Mouse (Mus musculus): ENCODE data around the gene Ranbp3l.

Gene Ranbp3l

DNA sequence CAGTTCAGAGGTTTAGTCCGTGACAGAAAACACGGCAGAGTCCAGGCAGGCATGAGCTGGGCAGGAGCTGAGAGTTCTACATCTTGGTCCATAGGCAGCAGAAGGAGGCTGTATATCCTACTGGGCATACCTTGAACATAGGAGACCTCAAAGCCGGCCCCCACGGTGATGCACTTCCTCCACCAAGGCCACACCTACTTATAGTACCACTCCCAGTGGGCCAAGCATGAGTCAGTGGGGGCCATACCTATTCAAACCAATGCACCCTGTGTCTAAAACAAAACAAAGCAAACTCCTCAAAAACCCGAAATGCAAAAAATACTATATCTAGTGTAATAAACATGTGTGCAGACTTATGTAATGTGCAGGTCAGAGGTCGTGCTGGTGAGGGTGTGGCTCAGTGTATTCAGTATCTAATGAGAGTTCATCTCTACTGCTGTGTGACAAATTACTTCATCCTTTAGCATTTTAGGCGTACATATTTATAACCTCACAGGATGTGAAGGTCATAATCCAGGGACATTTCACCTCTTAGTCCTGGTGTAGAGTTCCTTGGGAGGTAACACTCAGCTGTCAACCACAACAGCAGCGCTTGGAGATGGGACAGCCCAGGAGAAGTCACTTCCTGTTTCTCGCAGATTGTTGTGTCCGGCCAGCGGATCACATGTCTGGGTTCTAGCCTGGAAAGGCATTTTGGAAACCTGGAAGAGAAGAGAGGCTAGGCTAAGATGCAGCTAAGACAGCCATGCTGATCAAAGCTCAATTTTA lies 126.0 kb downstream of the Ranbp3l start:
- no peak for DNase-seq (ENCODE audit: inconsistent ontology term)

DNA sequence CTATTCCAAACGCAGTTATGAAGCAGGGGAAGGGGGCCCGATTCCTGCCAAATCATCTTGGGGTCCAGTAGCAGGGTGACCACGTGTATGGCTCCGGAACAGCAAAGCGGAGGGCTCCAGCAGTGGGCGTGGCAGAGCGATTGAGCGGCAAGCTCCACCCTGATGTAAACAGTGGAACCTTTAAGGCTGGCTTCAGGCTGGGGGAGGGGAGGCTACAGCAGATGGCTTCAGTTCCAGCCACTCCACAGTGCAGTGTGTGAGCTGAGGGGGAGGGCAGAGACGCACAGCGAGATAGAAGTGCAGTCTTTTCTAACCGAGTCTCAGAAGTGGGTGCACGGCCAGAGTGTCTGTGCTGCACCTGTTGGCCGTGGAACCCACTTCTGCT lies 126.6 kb downstream of the Ranbp3l start:
- no peak for DNase-seq (ENCODE audit: inconsistent ontology term)

DNA sequence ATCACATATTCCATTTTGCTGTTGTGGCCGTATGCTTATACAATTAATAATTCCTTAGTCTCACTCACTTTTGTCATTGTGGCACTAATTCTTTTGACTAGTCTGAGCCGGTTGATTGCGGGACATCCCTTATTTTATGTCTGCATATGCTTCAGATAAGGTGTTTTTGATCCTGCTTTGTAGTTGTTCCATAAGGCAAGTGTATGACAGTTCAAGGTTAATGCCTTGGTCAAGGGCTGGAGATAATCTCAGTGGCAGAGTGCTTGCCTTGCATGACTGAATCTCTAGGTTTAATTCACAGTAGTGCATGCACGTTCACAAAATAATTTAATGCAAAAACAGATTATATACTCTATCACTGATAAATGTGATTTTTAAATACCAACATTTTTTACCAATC lies 129.1 kb downstream of the Ranbp3l start:
- DNase-seq (ENCODE audit: inconsistent ontology term): no peak

DNA sequence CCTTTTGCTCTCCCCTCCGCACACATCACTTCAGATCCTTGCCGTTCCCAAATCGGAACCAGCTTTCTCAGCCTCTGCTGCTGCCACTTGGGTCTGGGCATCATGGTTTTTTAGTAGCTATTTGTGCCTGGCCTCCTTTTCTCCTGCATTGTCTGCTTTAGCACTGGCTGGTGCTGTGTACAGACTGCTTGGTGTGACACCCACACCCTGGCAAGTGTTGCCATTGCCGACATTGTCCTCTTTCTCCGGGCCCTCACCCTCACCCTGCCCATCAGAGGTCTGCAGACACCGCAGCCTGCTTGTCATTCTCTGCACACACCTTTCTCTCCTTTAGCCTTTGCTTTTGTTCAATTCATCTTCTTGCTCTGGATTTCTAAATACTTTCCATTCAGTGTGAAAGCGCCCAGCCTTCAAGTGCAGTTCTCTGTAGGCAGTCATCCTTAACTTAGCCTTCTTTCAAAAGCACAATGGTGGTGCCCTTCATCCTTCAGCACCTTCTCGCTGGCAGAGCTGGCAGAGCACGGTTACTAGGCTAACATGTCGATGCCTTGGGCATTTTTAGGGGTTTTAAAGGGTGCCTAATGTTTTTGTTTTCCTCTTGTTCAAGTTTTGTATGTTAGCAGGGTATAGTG lies 132.8 kb downstream of the Ranbp3l start:
- no peak for DNase-seq (ENCODE audit: inconsistent ontology term)

DNA sequence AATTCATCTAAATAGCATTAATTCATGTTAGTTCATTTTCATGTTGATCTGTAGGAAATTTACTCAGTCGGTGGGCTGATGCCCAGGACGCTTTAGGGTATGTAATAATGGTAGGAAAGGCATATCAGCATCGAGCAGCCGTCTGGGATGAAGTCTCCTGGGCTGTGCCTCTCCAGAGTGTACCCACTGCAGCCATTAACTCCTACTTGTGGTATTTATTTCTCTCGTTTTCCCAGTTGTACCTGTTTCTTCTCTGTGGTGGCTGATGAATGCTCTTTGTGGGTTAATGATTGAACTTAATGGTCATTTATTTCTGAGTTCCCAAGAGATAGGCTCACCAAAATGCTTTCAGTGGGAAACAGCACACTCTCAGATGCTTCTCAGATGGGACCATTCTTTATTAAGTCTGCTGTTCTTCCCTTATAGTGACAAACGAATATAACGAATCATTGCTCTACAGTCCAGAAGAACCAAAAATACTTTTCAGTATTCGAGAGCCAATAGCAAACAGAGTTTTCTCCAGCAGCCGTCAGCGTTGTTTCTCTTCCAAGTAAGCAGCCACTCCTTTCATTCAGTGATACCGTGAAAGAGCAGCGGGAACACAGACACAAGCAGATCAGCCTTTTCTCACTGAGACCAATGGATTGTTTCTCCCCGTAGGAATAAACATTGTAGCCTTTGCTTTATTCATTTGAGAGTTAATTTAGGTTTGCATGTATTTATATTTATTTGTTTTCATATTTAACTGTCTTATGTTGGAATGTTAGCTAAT lies 138.7 kb downstream of the Ranbp3l start:
- DNase-seq (ENCODE audit: inconsistent ontology term): no peak

DNA sequence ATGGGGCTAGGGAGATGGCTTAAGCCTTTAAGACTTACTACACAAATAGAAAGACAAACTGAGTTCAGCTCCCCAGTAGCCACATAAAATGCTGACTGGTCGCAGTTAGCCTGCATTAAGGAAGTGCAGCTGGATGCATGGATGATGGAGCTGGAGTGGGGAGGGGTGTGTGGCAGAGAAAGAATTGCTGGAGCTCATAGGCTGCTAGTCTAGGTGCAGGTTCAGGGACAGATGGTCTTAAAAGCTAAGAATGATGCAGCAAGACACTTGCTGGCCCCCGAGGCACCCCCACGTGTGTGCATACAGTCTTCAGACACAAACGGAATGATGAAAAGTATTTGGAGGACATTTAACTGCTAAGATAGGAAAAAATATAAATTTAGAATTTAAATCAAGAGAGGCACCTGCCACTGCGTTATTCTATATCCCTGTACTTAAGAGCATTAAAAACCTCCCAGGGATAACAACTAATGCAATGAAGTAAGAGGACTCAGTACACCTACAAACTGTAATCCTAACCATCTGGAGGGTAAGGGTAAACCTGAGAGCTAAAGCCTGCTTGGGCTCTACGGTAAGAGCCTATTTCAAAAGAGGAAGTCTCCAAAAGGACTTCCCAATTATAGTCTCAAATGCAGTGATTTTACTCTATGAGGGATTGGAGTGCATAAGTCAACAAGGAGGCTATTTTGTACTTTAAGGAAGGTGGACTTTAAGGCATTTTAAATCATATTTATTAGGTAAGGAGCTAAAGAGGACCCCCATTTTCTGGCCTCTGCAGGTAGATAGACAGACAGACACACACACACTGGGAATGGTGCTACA lies 143.0 kb downstream of the Ranbp3l start:
- DNase-seq (ENCODE audit: inconsistent ontology term): no peak

DNA sequence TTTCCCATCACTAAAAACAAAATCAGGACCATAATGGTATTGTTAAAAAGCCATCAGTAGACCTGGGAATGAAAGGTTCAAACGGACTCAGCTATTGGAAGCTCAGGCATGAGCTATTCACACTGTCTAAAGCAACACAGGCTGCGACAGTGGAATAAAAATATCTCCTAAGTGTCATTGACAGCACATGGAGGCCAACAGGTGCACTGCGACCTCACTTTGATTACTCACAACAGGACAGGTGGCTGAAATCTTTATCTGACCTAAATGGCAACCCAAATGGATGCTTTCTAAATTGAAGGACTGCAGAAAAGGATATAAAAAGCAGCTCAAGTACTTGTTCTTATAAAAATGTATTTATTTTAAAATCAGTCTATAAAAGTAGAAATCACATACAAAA lies 143.9 kb downstream of the Ranbp3l start:
- DNase-seq (ENCODE audit: inconsistent ontology term): no peak

DNA sequence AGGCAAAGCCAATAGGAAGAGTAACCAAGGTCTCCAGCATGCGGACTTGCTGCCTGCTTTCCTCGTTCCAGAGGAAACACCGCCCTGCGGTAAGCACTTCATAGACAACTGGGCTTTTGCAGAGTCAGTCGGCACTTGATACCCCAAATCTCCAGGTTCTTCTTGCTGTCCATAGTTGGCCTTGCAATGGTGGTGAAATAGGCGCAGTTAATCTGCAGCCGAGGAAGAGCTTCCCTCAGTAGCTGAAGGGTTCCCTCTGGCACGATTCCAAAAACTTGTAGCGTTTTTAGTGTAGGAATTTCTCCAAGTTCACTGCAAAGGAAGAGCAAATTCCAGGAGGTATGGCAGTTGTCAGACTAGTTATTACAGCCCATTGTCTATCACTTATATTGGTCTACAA lies 145.8 kb downstream of the Ranbp3l start:
- no peak for DNase-seq (ENCODE audit: inconsistent ontology term)

GRCm38 (mm10) chr15:9114131-9114530 lies 146.4 kb downstream of the Ranbp3l start:
- DNase-seq (ENCODE audit: inconsistent ontology term): no peak

DNA sequence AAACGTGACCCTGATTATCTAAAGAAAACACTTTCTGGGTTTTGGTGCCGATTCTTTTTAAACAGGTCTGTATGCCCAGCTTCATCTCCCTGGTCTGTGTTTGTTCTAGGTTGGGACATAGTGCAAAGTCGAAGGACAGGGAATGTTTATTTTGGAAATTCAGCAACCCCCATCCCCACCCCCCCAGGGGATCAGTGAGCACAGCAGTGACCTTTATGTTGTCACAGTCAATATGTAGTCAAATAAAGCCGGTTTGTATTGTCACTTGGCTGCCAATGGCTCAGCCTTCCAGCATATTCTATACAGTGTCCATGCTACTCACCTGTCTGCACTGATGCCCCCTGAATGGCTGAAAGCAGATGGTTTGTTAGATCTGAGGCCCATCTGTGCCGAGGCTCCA lies 146.8 kb downstream of the Ranbp3l start:
- no peak for DNase-seq (ENCODE audit: inconsistent ontology term)
